Mouse (Mus musculus) forelimb bud, embryonic 11.5 days (tissue): ENCODE data around the gene Csgalnact2.

ENCODE experiments used
- DNase-seq: peaks from one replicate; pipeline ENCODE4 v3.0.0-alpha.2; 2012; ENCODE audit warnings: low read depth, low spot score

Gene Csgalnact2

DNA sequence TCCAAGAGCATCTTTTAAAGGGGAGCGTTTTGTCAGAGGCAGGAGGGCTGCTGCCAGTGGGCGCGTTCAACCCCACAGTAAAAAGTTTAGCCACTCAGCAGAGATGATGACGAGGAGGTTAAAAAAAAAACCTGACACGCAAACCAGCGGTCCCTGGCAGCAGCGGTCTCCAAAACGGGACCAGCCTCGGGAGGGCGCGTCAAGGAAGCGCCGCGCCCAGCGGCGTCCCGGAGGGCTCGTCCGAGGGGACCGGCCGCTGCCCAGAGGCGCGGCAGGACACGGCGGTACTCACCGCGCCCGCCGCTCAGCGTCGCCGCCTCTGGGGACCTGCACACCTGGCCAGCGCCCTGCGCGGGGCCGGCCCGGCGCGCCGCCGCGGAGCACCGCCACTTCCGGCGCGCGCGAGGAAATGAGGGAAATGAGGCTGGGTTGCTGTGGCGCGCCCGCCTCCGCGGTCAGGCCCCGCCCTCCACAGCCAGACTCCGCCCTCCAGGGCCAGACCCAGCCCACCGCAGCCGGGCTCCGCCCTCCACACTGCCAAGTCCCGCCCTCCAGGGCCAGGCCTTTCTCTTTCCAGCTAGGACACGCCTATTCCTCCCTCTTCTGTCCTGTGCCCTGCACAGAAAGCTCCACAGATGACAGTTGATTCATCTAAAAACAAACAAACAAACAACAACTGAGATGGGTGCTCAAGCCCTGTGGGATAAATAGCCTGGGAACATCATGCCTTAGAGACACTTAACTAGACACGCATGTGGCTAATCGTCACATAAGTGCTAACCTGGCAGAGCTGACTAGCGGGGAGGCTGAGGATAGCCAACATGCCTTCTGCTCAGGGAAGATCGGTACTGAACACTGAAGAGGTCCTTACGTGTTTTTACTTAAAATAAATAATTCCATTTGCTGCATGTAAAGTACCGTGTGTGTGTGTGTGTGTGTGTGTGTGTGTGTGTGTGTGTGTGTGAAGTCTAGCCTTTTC lies at the start of gene Csgalnact2:
Csgalnact2 (minus strand) TSS at position 410 of the 979 bp plus-strand sequence.
- DNase-seq: peak; percentile 87

- no peak for DNase-seq
Measured at GRCm38 (mm10) chr6:118188599-118188998, 49.7 kb upstream of the Csgalnact2 start.

DNA sequence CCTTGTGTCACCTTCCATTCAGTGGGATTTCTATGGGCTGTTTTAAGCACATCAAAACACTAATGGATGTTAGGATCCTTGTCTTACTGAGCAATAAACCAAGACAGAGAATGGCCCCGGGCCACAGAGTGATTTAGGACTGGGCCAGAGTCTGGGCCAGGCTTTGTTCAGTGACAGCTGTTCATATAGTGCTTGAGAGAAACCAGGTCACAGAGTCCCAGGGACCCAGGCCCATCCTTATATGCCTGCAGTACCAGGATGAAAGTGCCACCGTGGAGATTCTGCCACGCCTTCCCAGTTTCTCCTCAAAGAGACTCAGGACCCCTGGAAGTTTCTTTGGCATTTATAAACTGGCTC lies 48.3 kb upstream of the Csgalnact2 start:
- DNase-seq: no peak

- no peak for DNase-seq
Measured at GRCm38 (mm10) chr6:118186620-118187284, 47.8 kb upstream of the Csgalnact2 start.

DNA sequence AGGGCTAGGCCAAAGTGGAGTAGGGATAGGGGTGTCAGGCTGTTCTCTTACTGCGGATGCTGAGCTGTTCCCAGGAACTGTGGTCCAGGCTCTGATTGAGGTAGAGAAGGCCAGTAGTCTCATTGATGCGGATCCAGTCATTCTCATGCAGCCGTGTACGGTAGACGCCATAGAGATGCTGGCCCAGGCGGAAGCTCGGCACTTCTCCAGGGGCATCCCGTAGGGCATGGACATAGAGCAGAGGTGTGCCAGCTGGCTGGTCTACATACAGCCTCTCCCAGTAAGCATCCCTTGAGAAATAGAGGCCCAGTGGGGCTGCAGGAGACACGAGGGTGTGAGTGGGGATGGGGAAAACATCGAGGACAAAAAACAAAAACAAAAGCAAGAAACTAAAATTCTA lies 45.2 kb upstream of the Csgalnact2 start:
- DNase-seq: no peak

DNA sequence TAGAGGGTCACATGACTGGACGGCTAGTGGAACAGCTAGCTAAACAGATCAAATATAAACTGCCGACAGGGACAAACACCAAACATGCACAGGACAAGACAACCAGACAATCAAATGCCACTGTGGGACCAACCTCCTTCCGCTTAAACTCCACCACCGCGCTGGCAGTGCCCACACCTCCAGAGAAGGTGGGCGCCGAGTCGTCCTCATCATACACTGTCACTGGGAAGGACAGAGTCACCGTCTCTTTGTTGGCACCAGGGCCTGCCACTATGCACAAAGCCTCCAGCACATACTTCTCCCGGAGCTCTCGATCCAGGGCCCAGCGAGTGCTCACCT lies 41.1 kb upstream of the Csgalnact2 start:
- no peak for DNase-seq

GRCm38 (mm10) chr6:118179316-118180084 lies 40.6 kb upstream of the Csgalnact2 start:
- DNase-seq: peak; percentile 83

GRCm38 (mm10) chr6:118173975-118174328 lies 35.0 kb upstream of the Csgalnact2 start:
- no peak for DNase-seq

DNA sequence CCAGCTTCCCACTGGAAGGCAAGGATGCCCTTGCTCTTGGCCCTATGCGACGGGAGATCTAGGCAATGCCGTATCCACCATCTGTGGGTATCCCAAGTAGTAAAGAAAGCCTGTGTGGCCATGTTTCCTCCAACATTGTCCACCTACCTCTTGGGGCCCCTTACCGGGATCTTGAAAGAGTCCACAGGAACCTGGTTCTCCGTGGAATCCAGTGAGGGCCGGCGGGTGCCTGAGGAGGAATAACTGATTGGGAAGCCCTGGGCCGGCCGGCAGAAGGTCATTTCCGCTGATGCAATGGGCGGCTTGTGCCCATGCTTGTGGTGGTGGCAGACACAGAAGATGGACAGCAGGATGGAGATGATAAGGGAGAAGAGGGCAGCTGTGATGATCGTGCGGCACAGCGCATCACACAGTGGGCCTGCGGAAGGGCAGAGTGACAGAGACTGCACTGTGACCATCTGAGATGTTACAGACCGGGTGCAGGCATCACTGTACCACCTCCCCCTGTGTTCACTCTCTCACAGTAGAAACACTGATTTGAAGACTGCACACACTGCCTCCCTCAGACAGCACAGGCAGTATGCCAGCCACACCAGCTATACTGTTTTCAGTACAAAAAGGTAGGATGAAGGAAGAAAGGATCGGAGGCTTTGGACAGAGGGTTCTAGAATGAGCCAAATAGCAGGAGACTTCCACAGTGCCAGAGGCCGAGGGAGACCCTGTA lies 34.5 kb upstream of the Csgalnact2 start:
- no peak for DNase-seq

DNA sequence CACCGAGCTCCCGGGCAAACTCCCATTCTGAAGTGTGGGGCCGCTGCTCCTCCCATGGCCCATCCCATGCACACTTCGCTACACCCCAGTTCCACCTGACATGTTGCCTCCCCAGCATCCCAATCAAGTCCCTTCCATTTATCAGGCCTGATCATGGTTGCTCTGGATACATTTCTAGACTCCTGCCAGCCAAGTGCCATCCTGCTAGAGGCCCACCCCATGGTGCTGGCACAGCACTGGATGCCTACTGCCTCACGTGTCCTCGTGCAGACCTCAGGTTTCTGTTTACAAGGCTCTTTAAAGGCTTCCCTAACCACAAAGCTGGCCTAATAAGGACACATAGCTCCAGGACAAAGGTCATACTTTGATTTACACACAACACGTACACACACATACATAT lies 32.4 kb upstream of the Csgalnact2 start:
- no peak for DNase-seq

GRCm38 (mm10) chr6:118168106-118168505 lies 29.2 kb upstream of the Csgalnact2 start:
- no peak for DNase-seq

DNA sequence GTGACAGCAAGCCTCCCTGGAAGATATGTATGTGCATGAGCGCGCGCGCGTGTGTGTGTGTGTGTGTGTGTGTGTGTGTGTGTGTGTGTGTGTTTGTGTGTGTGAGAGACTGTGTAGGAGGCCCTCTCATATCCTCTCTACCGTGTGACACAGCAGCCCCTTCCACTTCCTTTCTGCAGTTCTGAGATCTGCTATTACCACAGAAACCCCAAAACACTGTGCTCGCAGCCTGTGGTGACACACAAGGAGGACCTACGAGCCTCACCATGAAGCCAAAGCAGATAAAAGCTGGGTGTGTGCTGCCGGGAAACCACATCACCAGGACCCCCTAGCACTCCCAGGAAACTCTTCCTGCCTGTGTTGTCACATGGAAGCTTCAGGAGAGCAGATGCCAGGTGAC lies 28.1 kb upstream of the Csgalnact2 start:
- no peak for DNase-seq

DNA sequence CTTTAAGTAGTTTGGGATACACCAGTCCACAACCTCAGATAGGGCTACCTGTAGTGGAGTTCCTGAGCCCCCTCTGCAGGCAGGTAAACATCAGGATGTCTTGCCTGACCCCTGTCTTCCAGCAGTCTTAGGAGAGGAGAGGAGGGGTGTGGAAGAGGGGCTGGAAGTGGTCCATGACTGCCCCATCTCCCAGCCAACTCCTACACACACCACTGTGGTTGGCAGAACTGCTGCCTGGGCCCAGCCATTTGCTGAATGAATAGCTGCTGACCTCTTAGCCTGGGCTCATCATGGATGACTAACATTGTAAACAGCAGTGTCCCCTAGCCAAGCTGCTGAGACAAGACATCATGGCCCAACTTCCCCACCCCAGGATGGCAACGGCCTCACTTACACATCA lies 26.6 kb upstream of the Csgalnact2 start:
- no peak for DNase-seq

- no peak for DNase-seq
Measured at GRCm38 (mm10) chr6:118164691-118165090, 25.8 kb upstream of the Csgalnact2 start.

DNA sequence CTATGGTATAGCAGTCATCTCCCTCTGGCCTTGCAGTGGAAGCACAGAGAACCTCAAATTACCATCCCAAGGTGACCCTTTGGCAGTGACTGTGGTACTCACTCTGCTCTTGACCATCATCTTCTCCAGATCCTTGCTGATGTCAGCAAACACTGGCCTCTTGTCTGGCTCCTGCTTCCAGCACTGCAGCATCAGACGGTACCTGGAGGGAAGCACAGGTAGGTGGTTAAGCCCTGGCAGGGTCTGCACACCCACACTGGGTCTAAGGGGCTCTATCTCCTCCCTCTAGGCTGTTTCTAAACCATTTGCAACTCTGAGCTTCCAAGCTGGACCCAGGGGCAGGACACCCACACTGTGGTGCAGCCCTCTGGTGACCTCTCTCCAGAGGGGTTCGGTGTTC lies 24.1 kb upstream of the Csgalnact2 start:
- DNase-seq: no peak

DNA sequence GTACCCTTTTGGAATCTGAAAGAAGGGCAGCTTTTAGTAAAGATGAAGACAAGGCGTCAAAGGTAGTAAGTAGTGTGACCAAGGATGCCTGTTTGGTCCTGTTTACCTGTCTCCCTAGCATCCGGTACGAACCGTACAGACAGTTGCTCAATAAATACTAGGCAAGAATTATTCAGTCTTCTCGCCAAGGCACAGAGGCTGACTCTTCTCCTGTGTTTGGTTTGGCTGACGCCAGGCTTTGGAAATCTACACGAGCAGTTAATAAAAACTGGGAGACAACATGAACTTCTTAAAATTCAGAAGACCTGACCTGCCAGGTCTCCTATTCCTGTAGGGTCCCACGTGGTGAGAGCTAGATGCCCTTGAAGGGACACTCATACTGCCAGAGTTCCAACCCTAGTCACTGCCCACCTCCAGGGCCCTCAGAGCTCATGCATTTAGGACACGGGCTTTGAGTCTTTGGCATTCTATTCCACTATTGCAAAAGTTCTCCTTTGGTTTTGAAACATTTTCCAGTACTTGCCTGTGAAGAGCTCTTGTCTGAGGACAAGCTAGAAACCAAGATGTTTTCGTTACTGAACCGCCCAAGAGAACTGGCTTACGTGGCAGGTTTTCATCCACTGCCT lies 23.6 kb upstream of the Csgalnact2 start:
- DNase-seq: no peak

GRCm38 (mm10) chr6:118153091-118153490 lies 14.2 kb upstream of the Csgalnact2 start:
- DNase-seq: no peak

DNA sequence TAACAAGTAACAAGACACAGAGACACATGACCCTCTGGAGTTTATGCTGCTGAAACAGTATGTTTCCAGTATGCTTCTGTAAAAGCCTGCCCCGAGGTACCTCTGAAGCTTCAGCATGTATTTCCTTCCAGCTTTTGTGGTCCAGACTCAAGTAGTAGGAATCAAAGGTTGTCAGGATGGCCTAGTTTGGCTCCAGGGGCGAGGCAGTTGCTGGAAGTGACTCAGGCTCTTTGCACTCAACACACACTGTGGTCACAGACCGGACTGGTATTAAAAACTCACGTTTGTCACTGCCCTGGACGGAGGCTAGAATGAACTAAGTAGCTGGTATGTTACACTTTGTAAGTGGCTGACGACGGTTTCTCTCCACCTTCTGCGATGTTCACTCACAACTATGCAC lies 12.0 kb upstream of the Csgalnact2 start:
- no peak for DNase-seq

DNA sequence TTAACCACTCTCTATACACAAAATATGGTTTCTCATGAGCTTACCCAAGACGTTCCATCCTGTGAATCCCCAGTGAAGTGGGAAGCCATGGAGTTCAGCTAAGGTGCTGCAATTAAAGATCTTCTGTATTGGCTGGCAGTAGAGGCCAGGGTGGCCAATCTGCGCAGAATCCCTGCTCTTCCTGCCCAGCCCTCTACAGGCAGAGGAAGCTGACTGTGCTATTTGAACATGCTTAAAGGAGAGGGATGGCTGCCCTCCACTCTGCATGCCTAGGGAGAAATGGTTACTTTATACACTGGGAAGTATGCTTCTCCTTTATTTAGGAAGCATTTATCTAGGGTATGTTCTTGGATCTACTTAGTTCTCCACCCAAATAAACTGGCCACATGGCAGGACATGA lies 11.6 kb upstream of the Csgalnact2 start:
- no peak for DNase-seq

GRCm38 (mm10) chr6:118150128-118150527 lies 11.2 kb upstream of the Csgalnact2 start:
- DNase-seq: no peak

- no peak for DNase-seq
Measured at GRCm38 (mm10) chr6:118140961-118141360, 2.0 kb upstream of the Csgalnact2 start.
